Mouse (Mus musculus) Muller cell, postnatal 12 days (primary cell): ENCODE measurements at regions not wholly inside any gene's neighbourhood (a gene's known extent, or its start where the extent isn't known, plus 50 kb on each side); places are given as distances from the start of the nearest gene placed in this dataset.

Source experiments
- DNase-seq: peaks from one replicate; pipeline ENCODE4 v3.0.0-alpha.2; 2015; ENCODE audit errors: inconsistent ontology term

GRCm38 (mm10) chr12:10062006-10062514, 307.7 kb upstream of the Nt5c1b start:
- no peak for DNase-seq

DNA sequence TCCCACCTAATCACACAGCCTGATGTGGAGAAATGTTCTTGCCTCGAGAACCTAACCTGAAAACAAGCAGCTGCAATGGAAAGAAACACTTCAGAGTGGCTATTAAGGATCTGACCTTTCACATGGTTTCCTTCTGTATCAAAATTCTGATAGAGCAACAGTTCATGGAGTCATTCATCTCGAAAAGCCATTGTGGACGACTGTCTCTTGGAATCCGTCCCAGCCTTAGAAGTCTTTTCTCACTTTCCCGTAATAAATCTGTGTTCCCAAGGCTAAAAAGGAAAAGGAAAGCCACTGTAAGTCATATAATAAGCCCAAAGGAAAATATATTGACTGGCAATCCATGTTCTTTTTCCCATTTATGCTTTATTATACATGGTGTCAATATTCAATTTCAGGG, 291.4 kb upstream of the Nt5c1b start:
- no peak for DNase-seq

GRCm38 (mm10) chr12:10079482-10079881, 290.3 kb upstream of the Nt5c1b start:
- no peak for DNase-seq

DNA sequence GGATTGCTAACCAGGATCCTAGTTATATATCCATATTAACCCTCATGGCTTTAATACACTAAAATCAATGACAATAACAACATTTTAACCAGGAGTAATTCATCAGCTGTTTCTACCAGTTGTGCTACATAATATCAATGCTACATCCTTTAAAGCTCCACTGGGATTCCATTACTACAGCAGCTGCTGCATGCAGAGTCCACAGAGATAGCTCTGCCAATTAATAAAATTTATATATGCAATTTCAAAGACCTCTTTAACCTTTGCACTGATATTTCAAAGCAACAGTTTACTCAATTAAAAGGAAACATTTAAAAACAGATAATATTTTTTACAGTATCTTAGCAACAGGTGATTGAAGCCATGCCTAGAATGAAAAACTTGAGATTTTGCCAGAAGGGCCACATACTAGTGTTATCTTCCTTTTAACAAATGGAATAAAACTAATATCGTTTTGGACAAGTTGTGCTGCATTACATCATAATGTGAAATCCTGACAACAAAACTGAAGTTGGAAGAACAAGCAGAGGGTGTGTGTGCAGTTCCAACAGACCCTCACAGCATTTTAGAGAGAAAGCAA, 256.8 kb upstream of the Nt5c1b start:
- DNase-seq = no peak

- no peak for DNase-seq
These were observed 247.7 kb upstream of the Nt5c1b start for GRCm38 (mm10) chr12:10122102-10122501.

- no peak for DNase-seq
These were observed 241.7 kb upstream of the Nt5c1b start for GRCm38 (mm10) chr12:10127995-10128573.

DNA sequence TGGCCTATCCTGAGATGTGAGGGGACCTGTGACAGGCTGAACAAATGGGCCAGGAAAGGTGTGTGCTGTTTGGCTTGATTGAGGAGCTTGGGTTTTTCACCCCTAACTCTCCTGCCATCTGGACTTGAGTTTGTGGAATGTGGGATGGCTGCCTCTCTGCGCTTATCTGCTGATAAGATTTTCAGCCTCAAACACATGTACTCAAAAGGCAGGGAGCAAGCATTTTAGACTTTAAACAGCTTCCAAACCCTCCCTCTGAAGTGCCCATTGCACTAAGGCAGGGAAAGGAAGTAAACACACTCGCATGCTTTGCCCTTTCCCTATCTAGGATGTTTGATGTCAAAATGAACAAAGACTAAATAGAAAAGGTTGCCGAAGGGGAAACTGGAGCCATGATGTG, 235.6 kb upstream of the Nt5c1b start:
- no peak for DNase-seq

GRCm38 (mm10) chr12:10135915-10136314, 233.9 kb upstream of the Nt5c1b start:
- peak; percentile 4 for DNase-seq

- DNase-seq = no peak
These were observed 229.6 kb upstream of the Nt5c1b start for GRCm38 (mm10) chr12:10140131-10140530.

GRCm38 (mm10) chr12:10160837-10161236, 208.9 kb upstream of the Nt5c1b start:
- no peak for DNase-seq

DNA sequence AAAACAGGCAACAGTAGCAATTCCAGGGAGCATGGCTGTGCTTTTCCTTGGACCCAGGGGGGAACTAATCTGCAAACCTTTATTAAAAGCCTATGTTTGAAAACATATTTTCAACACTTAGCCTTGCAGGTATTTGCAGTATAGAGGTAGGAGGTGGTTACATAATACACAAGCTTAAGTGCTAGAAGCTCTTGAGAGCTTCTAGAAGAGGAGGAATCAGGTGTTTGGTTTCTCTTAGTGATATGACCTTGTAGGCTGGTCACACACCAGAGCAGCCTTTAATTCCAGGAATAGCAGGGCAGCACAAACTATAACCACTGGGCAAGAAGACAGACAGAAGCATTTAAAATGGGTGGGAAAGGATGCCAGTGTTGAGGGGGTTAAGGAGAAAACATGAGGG, 201.7 kb upstream of the Nt5c1b start:
- no peak for DNase-seq

DNA sequence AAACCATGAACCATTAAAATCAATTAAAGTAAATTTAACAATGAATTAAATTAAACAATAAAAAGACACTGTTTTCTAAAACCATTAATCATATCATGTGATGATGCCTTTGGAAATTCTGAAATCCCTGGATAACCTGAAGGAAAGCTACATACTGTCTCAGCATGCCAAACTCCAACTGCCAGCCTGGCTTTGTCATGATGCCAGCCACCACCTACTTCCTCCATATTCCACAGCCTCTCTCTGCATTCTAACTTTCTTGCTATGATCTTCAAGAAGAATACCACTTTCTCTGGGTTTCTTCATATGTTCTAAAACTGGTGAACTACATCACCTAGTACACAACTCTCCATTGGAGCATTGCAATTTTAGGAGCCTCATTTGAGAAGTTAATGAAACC, 201.2 kb upstream of the Nt5c1b start:
- DNase-seq = no peak

DNA sequence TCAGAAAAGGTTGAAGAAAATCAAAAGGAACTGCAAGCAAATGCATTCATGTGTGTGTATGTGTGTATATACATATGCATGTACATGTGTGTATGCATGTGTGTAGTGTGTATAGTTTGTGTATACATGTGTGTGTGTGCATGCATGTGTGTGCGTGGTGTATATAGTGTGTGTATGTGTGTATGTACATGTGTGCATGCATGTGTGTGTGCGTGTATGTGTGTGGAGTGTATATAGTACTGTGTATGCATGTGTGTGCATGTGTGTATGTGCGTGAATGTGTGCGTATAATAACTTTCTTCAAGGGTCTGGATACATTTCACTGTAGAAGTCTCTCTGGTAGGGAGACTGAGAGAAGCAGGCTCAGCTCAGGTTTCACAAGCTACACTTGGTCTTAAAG, 191.1 kb upstream of the Nt5c1b start:
- DNase-seq = no peak

DNA sequence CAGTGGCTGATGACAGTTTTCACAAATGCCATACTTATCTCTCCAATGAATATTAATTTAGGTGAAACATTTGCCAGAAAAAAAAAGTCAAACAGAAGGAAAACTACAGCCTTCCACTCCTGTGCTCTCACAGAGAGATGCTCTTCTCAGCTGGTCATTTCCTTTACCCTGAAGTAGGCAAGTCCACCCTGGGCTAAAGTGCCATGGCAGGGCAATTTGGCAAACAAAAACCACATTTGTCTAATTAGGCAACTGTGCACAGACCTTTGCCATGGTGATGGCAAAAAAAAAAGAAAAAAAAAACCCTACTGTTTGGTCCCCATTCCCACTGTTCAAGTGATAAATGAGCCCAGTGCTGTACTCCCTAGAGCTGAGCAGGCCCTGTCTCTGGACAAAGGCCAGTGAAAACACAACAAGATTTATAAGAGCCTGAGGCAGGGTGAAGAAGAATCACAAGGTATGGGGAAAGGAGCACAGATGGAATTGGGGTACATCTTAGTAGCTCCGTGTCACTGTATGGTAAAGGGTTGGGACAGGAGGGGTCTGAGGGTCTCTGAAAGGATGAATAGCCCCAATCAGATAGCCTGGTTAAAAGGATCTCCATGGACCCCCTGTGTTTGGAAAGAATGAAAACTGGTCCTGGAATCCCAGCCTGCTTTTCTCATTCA, 190.5 kb upstream of the Nt5c1b start:
- no peak for DNase-seq

DNA sequence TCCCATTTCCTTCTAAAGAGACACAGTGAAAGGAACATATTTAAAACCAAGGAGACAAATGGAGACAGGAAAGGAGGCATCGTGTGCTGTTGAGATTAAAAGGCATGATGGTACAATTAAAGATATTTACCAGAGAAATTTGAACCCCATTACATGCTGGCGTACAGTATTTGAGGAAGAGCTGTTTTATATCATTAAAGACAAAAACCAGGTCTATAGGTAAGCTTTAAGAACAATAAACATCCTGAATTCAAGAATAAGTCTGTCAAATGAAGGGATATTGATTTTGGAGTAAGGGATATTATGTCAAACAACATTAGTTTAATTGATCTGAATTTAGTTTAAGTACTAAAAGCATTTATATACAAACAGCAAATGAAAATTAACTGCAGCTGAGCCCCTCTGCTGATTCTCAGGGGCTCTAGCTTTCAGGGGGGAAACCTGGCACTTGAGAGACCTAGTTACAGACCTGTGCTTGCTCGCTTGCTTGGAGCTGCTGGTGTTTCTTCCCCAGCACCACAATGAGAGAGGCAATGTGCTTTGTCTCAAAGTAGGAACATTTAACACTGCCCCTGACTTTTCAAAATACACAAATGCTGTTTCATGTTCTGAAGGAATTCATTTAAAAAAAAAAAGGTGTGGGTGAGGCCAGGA, 189.8 kb upstream of the Nt5c1b start:
- DNase-seq = no peak

DNA sequence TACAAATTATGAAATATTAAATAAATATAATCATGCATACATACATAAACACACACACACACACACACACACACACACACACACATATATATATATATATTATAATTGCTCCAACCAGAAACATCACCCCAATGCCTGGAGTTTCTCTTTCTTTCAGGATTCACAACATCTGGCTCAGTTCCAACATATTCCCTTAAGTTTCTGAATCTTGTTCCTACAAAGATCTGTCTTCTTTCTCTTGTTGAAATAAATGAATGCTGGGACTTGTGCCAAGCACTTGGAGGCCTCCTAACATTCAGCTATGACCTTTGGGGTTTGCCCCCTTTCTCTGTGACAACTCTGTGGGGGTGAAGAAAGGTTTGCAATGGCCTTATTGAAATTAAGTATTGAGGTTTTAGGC, 187.2 kb upstream of the Nt5c1b start:
- no peak for DNase-seq

DNA sequence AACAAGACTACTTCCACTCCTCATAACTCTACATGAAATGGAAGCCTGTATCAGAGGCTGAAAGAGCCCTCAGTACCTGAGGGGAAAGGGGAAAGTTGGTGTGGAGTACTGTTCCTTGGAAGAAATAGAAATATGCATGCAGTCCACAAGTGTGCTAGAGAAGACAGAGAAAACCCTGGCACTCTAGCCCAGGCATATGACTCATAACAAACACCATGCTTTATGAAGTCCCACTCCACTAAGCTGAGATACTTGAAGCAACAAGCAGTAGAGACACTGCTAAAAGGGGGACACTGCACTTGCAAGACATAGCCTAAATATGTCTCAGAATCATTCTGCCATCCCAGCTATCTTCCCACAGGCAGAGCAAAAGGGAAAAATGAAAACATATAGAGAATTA, 183.2 kb upstream of the Nt5c1b start:
- DNase-seq = no peak

DNA sequence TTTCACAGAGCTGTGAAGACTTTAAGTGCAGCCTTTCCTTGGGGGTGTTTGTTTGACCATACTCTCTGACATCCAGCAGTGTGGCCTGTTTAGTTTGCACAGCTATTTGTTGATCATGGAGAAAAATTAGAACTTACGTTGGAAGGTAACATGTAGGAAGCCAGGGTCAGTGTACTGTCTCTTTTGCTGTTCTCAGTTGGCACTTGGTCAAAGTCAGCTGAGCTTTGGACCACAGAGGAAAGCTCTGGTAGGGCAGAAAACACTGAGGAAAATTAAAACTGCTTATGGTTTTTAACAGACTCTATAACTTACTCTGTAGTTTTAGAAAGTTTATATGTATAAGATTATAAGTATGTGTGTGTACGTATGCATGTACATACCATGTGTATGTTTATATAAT, 180.0 kb upstream of the Nt5c1b start:
- DNase-seq = no peak

GRCm38 (mm10) chr12:10197906-10198460, 171.8 kb upstream of the Nt5c1b start:
- DNase-seq = no peak

- DNase-seq = no peak
These were observed 159.9 kb upstream of the Nt5c1b start for GRCm38 (mm10) chr12:10209841-10210240.

GRCm38 (mm10) chr12:10222821-10223220, 147.0 kb upstream of the Nt5c1b start:
- no peak for DNase-seq

DNA sequence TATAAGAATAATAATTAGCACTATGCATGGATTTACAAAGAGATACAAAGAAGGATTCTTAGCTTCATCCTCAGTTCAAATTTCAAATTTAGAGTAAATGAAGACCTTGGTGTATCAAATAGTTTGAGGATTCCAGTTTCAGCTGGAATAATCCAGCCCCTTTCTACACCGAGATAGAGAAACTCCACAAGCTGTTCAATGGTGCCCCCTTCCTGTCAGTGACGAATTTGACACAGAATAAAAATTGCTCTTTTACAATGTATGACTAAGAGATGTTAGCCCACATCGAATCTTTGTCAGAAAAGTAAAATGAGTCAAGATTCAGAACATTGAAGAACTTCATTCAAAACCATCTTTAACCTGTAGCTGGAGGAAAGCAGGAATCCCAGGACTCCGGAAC, 145.9 kb upstream of the Nt5c1b start:
- peak; percentile 26 for DNase-seq
